Mouse (Mus musculus): Measurements from ENCODE around the gene Sstr4. TPM values are rescaled to one million over a fixed set of nuclear protein-coding genes. Genes with fewer than 3 reads are reported as not detected.

Gene Sstr4
- total and polyA plus RNA-seq, 3 experiments, result not detected

GRCm38 (mm10) chr2:148397784-148398100 lies 2.6 kb downstream of the Sstr4 start:
- no peak for DNase-seq (ENCODE audit: low read depth, low spot score)
- Histone ChIP-seq H3K27ac (ENCODE audit: control insufficient read depth, low read depth, low read length) (no peak overlapping the region), H3K9ac (ENCODE audit: control insufficient read depth, low read depth, low read length, poor library complexity, severe bottlenecking) (no peak overlapping the region), H3K4me3 (ENCODE audit: control insufficient read depth in 1 of 2, insufficient read depth in 1 of 2, low read depth in 2 of 2, low read length in 2 of 2) (no peak overlapping the region), H3K9me3 (replicated peaks; ENCODE audit: insufficient read depth, low read length) (no peaks in the 10 kb centered on the region), H3K79me2 (ENCODE audit: control insufficient read depth, insufficient read depth, low read length, poor library complexity) (no peaks in the 10 kb centered on the region), H3K27me3 (ENCODE audit: control insufficient read depth in 1 of 2, insufficient read depth in 2 of 2, low read length in 2 of 2) (no peaks in the 10 kb centered on the region), H3K36me3 (ENCODE audit: control insufficient read depth in 1 of 2, insufficient read depth in 2 of 2, low read length in 2 of 2) (no peaks in the 10 kb centered on the region), H3K4me1 (ENCODE audit: control insufficient read depth in 1 of 2, insufficient read depth in 2 of 2, low read length in 2 of 2) (no peaks in the 10 kb centered on the region)
- TF ChIP-seq JUND (IDR thresholded peaks at IDR 0.05; ENCODE audit: low read depth, low read length) (no peak), MYB (IDR thresholded peaks at IDR 0.05; ENCODE audit: low read depth, low read length) (no peak), UBTF (IDR thresholded peaks at IDR 0.05; ENCODE audit: borderline replicate concordance, insufficient read depth, low read depth, low read length) (no peak), RCOR1 (IDR thresholded peaks at IDR 0.05; ENCODE audit: low read depth, low read length) (no peak), SMC3 (IDR thresholded peaks at IDR 0.05; ENCODE audit: low read depth, low read length) (no peak), HCFC1 (IDR thresholded peaks at IDR 0.05; ENCODE audit: low read depth, low read length) (no peak), NELFE (IDR thresholded peaks at IDR 0.05; ENCODE audit: low read depth, low read length) (no peak), TCF12 (IDR thresholded peaks at IDR 0.05; ENCODE audit: low read depth, low read length) (no peak), SIN3A (IDR thresholded peaks at IDR 0.05; ENCODE audit: low read length) (no peak), ZKSCAN1 (IDR thresholded peaks at IDR 0.05; ENCODE audit: low read depth, low read length) (no peak), CTCF (IDR thresholded peaks at IDR 0.05 in 2 of 3, conservative IDR thresholded peaks at IDR 0.05 in 1 of 3; ENCODE audit: control insufficient read depth in 1 of 3, insufficient read depth in 1 of 3, low read depth in 2 of 3, low read length in 3 of 3, poor library complexity in 1 of 3, severe bottlenecking in 1 of 3) (no peak)

- no peak for DNase-seq (ENCODE audit: low read depth, low spot score)
- Histone ChIP-seq H3K79me2 (ENCODE audit: control insufficient read depth, insufficient read depth, low read length, poor library complexity) (no peaks in the 10 kb centered on the region), H3K9me3 (replicated peaks; ENCODE audit: insufficient read depth, low read length) (no peaks in the 10 kb centered on the region), H3K4me1 (ENCODE audit: control insufficient read depth in 1 of 2, insufficient read depth in 2 of 2, low read length in 2 of 2) (no peaks in the 10 kb centered on the region), H3K9ac (ENCODE audit: control insufficient read depth, low read depth, low read length, poor library complexity, severe bottlenecking) (no peak overlapping the region), H3K27ac (ENCODE audit: control insufficient read depth, low read depth, low read length) (no peak overlapping the region), H3K4me3 (ENCODE audit: control insufficient read depth in 1 of 2, insufficient read depth in 1 of 2, low read depth in 2 of 2, low read length in 2 of 2) (no peak overlapping the region), H3K27me3 (ENCODE audit: control insufficient read depth in 1 of 2, insufficient read depth in 2 of 2, low read length in 2 of 2) (no peaks in the 10 kb centered on the region), H3K36me3 (ENCODE audit: control insufficient read depth in 1 of 2, insufficient read depth in 2 of 2, low read length in 2 of 2) (no peaks in the 10 kb centered on the region)
- no peak for TF ChIP-seq TBP (IDR thresholded peaks at IDR 0.05; ENCODE audit: low read depth, low read length)
- no peak for TF ChIP-seq MYB (IDR thresholded peaks at IDR 0.05; ENCODE audit: low read depth, low read length)
- no peak for TF ChIP-seq MAX (IDR thresholded peaks at IDR 0.05; ENCODE audit: low read length)
Measured at GRCm38 (mm10) chr2:148398901-148399685, 3.9 kb downstream of the Sstr4 start.

- no peak overlapping the region for H3K27ac ChIP-seq (ENCODE audit: control insufficient read depth, low read depth, low read length)
- no peaks in the 10 kb centered on the region for H3K79me2 ChIP-seq (ENCODE audit: control insufficient read depth, insufficient read depth, low read length, poor library complexity)
- H3K36me3 ChIP-seq (ENCODE audit: control insufficient read depth in 1 of 2, insufficient read depth in 2 of 2, low read length in 2 of 2), result no peaks in the 10 kb centered on the region
- H3K27me3 ChIP-seq (ENCODE audit: control insufficient read depth in 1 of 2, insufficient read depth in 2 of 2, low read length in 2 of 2), result no peaks in the 10 kb centered on the region
- no peaks in the 10 kb centered on the region for H3K9me3 ChIP-seq (replicated peaks; ENCODE audit: insufficient read depth, low read length)
- DNase-seq (ENCODE audit: low read depth, low spot score), result no peak
- no peak overlapping the region for H3K9ac ChIP-seq (ENCODE audit: control insufficient read depth, low read depth, low read length, poor library complexity, severe bottlenecking)
- H3K4me1 ChIP-seq (ENCODE audit: control insufficient read depth in 1 of 2, insufficient read depth in 2 of 2, low read length in 2 of 2), result no peaks in the 10 kb centered on the region
- H3K4me3 ChIP-seq (ENCODE audit: control insufficient read depth in 1 of 2, insufficient read depth in 1 of 2, low read depth in 2 of 2, low read length in 2 of 2), result no peak overlapping the region
- TF ChIP-seq HCFC1 (IDR thresholded peaks at IDR 0.05; ENCODE audit: low read depth, low read length), result no peak
- no peak for TF ChIP-seq MYC (IDR thresholded peaks at IDR 0.05; ENCODE audit: low read depth, low read length)
- no peak for TF ChIP-seq ETS1 (IDR thresholded peaks at IDR 0.05; ENCODE audit: low read depth, low read length)
- TF ChIP-seq GATA1 (IDR thresholded peaks at IDR 0.05; ENCODE audit: low read depth, low read length), result no peak
- no peak for TF ChIP-seq CHD1 (IDR thresholded peaks at IDR 0.05; ENCODE audit: low read depth, low read length)
- no peak for TF ChIP-seq ZMIZ1 (IDR thresholded peaks at IDR 0.05; ENCODE audit: low read depth, low read length)
- TF ChIP-seq BHLHE40 (IDR thresholded peaks at IDR 0.05; ENCODE audit: borderline replicate concordance, low read depth, low read length), result no peak
Measured at GRCm38 (mm10) chr2:148402227-148402626, 7.1 kb downstream of the Sstr4 start.

All from MEL (cell line).